Mouse (Mus musculus): Measurements from ENCODE around the gene Irf4.

Gene Irf4

DNA sequence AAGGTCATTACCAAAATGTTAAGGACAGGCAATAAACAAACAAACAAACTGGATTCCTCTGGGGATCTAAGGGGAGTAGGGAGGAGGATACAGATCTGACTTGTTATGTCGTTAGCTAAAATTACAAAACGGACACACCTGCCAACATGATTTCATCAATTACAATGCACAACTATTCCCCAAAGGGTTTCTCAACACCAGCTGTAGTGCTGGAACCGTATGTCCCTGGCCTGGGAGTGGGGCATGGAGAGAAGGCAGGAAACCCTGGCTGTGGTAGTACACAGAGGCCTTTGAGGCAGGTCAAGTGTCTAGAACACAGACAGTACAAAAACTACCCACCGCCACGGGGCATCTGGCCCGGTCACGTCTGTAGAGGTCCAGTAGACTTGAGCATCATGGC lies 60.2 kb downstream of the Irf4 start:
- peak; percentile 25 to 31 for DNase-seq

- no peak for DNase-seq
These were observed 64.4 kb downstream of the Irf4 start for GRCm38 (mm10) chr13:30813464-30813863.

DNA sequence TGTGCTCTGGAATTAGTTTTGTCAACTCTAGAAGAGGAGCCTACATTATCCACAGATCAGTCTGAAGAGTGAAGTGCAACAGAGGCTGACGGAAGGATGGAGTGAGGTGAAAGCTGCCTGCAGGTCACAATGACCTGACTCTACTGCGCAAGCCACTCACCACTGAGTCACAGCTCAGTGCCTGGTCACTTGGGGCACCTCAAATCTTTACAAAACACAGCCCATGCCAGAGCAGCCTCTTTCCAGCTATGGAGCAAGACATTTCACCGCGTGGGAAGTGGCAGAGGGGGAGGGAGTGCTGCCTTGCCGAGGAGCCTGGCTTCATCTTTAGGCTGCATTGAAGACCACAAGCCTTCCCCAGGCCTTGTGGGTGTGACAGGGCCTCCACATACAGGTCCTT lies 65.2 kb downstream of the Irf4 start:
- no peak for DNase-seq

Measured in cerebellum, postnatal 10 days (tissue).